Mouse (Mus musculus) testis, adult 2 months (tissue): Measurements from ENCODE around the gene Ptgds. TPM values are rescaled to one million over a fixed set of nuclear protein-coding genes. Genes with fewer than 3 reads are reported as not detected.

ENCODE experiments used
- H3K27ac ChIP-seq: fragments of 200-500 bp; 2 replicates; pipeline ENCODE4 v1.5.1; 2012; ENCODE audit warnings: low read depth, low read length; ENCODE audit not compliant: control insufficient read depth, insufficient read depth
- H3K27me3 ChIP-seq: fragments of 200-500 bp; 2 replicates; pipeline ENCODE4 v1.6.1; 2012; ENCODE audit warnings: mild to moderate bottlenecking, low read length, moderate library complexity; ENCODE audit not compliant: control insufficient read depth, insufficient read depth
- H3K36me3 ChIP-seq: fragments of 200-500 bp; 2 replicates; pipeline ENCODE4 v1.6.1; 2012; ENCODE audit warnings: mild to moderate bottlenecking, low read length; ENCODE audit not compliant: control insufficient read depth, insufficient read depth
- H3K4me1 ChIP-seq: fragments of 200-500 bp; 2 replicates; pipeline ENCODE4 v1.6.1; 2012; ENCODE audit warnings: low read length; ENCODE audit not compliant: control insufficient read depth, insufficient read depth
- H3K4me3 ChIP-seq: fragments of 200-500 bp; 2 replicates; pipeline ENCODE4 v1.5.1; 2012; ENCODE audit warnings: low read depth, mild to moderate bottlenecking, low read length, moderate library complexity, mixed read lengths; ENCODE audit not compliant: control insufficient read depth
- CTCF ChIP-seq: fragments of 200-500 bp; IDR thresholded peaks from 2 replicates; pipeline ENCODE4 v1.5.1; 2012; ENCODE audit warnings: low read depth, mild to moderate bottlenecking, inconsistent platforms, low read length, moderate library complexity; ENCODE audit not compliant: control insufficient read depth, insufficient read depth, insufficient replicate concordance
- POLR2A ChIP-seq: fragments of 200-500 bp; IDR thresholded peaks from 2 replicates; pipeline ENCODE4 v1.6.1; 2012; ENCODE audit warnings: low read depth, mild to moderate bottlenecking, inconsistent platforms, low read length, moderate library complexity; ENCODE audit not compliant: control insufficient read depth
- polyA plus RNA-seq: library from polyadenylated mRNA; depleted of rRNA; stranded (reverse); fragments of >200 nt; gene quantifications from 2 replicates; pipeline ENCODE4 v1.2.3, GENCODE M21; 2012

The Ptgds gene
- polyA plus RNA-seq, 1 experiment, result 311 TPM

GRCm38 (mm10) chr2:25465816-25466635, 3.8 kb downstream of the Ptgds start:
- Histone ChIP-seq H3K36me3 (no peaks in the 10 kb centered on the region), H3K4me3 (no peak overlapping the region), H3K27me3 (no peaks in the 10 kb centered on the region), H3K4me1 (peaks cover 16% of the 10 kb centered on the region), H3K27ac (no peak overlapping the region)
- no peak for TF ChIP-seq POLR2A
- no peak for TF ChIP-seq CTCF

GRCm38 (mm10) chr2:25465256-25465655, 4.6 kb downstream of the Ptgds start:
- Histone ChIP-seq H3K4me3 (no peak overlapping the region), H3K27ac (no peak overlapping the region), H3K4me1 (peaks cover 19% of the 10 kb centered on the region), H3K27me3 (no peaks in the 10 kb centered on the region), H3K36me3 (no peaks in the 10 kb centered on the region)
- TF ChIP-seq CTCF (no peak), POLR2A (no peak)

GRCm38 (mm10) chr2:25463630-25464029, 6.2 kb downstream of the Ptgds start:
- Histone ChIP-seq H3K4me1 (peaks cover 14% of the 10 kb centered on the region), H3K27me3 (no peaks in the 10 kb centered on the region), H3K4me3 (no peak overlapping the region), H3K27ac (no peak overlapping the region), H3K36me3 (no peaks in the 10 kb centered on the region)
- no peak for TF ChIP-seq CTCF

- TF ChIP-seq POLR2A (no peak), CTCF (no peak)
- H3K27ac ChIP-seq, result peak overlapping the region; percentile 80
- H3K4me3 ChIP-seq, result peak overlapping the region; percentile 87
- no peaks in the 10 kb centered on the region for H3K36me3 ChIP-seq
- H3K4me1 ChIP-seq, result peaks cover 14% of the 10 kb centered on the region
- H3K27me3 ChIP-seq, result no peaks in the 10 kb centered on the region
These were observed 8.4 kb downstream of the Ptgds start for GRCm38 (mm10) chr2:25461407-25461806.

- TF ChIP-seq CTCF, result no peak
- peak; percentile 64; the same call in 1 of the 2 replicates for TF ChIP-seq POLR2A
- peak within 1 kb of the TSS; percentile 87 for H3K4me3 ChIP-seq
- peak within 1 kb of the TSS; percentile 80 for H3K27ac ChIP-seq
These were observed 9.1 kb downstream of the Ptgds start, which contains the start of gene Paxx for GRCm38 (mm10) chr2:25460551-25461309. Gene Paxx, minus strand, starts transcription at chr2:25461094.

GRCm38 (mm10) chr2:25460135-25460534, 9.7 kb downstream of the Ptgds start:
- no peak for TF ChIP-seq POLR2A
- TF ChIP-seq CTCF, result no peak
- Histone ChIP-seq H3K27ac (peak overlapping the region; percentile 77), H3K4me1 (peaks cover 14% of the 10 kb centered on the region)

More at GRCm38 (mm10) chr2:25460551-25461309, 9.1 kb downstream of the Ptgds start, which contains the start of gene Paxx:
- H3K27me3 ChIP-seq, result no peaks in the 10 kb centered on the region
- no peaks in the 10 kb centered on the region for H3K36me3 ChIP-seq
- H3K4me1 ChIP-seq, result peaks cover 14% of the 10 kb centered on the region

GRCm38 (mm10) chr2:25458911-25459310, 10.9 kb downstream of the Ptgds start:
- Histone ChIP-seq H3K4me3 (no peak overlapping the region), H3K27ac (no peak overlapping the region), H3K36me3 (no peaks in the 10 kb centered on the region), H3K4me1 (peaks cover 14% of the 10 kb centered on the region), H3K27me3 (no peaks in the 10 kb centered on the region)
- no peak for TF ChIP-seq POLR2A
- no peak for TF ChIP-seq CTCF

More at GRCm38 (mm10) chr2:25460135-25460534, 9.7 kb downstream of the Ptgds start:
- H3K36me3 ChIP-seq, result no peaks in the 10 kb centered on the region
- peak overlapping the region; percentile 87 for H3K4me3 ChIP-seq
- no peaks in the 10 kb centered on the region for H3K27me3 ChIP-seq
